Mouse (Mus musculus): ENCODE results near the gene Osbpl11.

- TF ChIP-seq CTCF (IDR thresholded peaks at IDR 0.05; ENCODE audit: control insufficient read depth, insufficient read depth, low read length) (no peak), POLR2A (IDR thresholded peaks at IDR 0.05; ENCODE audit: borderline replicate concordance, control insufficient read depth, low read depth, low read length) (no peak)
Measured at GRCm38 (mm10) chr16:33247006-33247405, 62.1 kb downstream of the Osbpl11 start.
